Mouse (Mus musculus): ENCODE measurements at regions not wholly inside any gene's neighbourhood (a gene's known extent, or its start where the extent isn't known, plus 50 kb on each side); places are given as distances from the start of the nearest gene placed in this dataset.

GRCm38 (mm10) chr8:89152331-89152730 lies 108.4 kb upstream of the Sall1 start:
- no peak for TF ChIP-seq CTCF (IDR thresholded peaks at IDR 0.05; ENCODE audit: low read depth)
- TF ChIP-seq EP300 (IDR thresholded peaks at IDR 0.05; ENCODE audit: low read depth), result no peak

Measured in heart, postnatal 0 days (tissue).